In genomic region chr12:86799786-86800185, GRCm38 (mm10) we compare ENCODE assay signal across 9 mouse cellular contexts.
DNase-seq lines count a peak whose midpoint lies in the region; ATAC-seq and TF ChIP-seq lines count a peak whose summit lies in the region.
"Had no signal": no experiment of that assay in that cellular context is flagged by ENCODE, and none has a peak within 500 bp of the region (broad histone marks: within the 10 kb centered on the region; RNA-seq: fewer than 3 reads in every experiment).

No protein-coding gene starts in this region.

- H3K4me1 ChIP-seq in forebrain, embryonic 12.5 days, result peaks cover 69% of the 10 kb centered on the region
- peaks cover 83% of the 10 kb centered on the region for H3K4me1 ChIP-seq in forebrain, embryonic 10.5 days
- peaks cover 21% of the 10 kb centered on the region for H3K4me1 ChIP-seq in hindbrain, embryonic 11.5 days (replicated peaks; ENCODE audit: control insufficient read depth, insufficient read depth, low read length)
- H3K4me1 ChIP-seq in neural tube, embryonic 14.5 days (ENCODE audit: control insufficient read depth, insufficient read depth, low read length), result peaks cover 48% of the 10 kb centered on the region

- H3K9ac ChIP-seq in forebrain, embryonic 12.5 days, result no peak overlapping the region
- no peak overlapping the region for H3K9ac ChIP-seq in hindbrain, embryonic 11.5 days (ENCODE audit: low read depth, low read length)
- no peak overlapping the region for H3K9ac ChIP-seq in neural tube, embryonic 14.5 days (replicated peaks; ENCODE audit: low read depth, low read length)

- no peak overlapping the region for H3K4me3 ChIP-seq in forebrain, embryonic 12.5 days (replicated peaks)
- H3K4me3 ChIP-seq in forebrain, embryonic 10.5 days, result no peak overlapping the region
- H3K4me3 ChIP-seq in layer of hippocampus, adult 2 months, result no peak overlapping the region
- no peak overlapping the region for H3K4me3 ChIP-seq in hindbrain, embryonic 11.5 days (ENCODE audit: low read depth, low read length)
- H3K4me3 ChIP-seq in neural tube, embryonic 14.5 days (ENCODE audit: low read depth, low read length), result no peak overlapping the region

- H3K27ac ChIP-seq in forebrain, embryonic 12.5 days, result peak overlapping the region; percentile 98; the same call in 1 of the 2 replicates
- no peak overlapping the region for H3K27ac ChIP-seq in forebrain, embryonic 10.5 days
- peak overlapping the region; percentile 97 for H3K27ac ChIP-seq in layer of hippocampus, adult 2 months
- H3K27ac ChIP-seq in hindbrain, embryonic 11.5 days (ENCODE audit: low read depth, low read length), result peak overlapping the region; percentile 97; the same call in 1 of the 2 replicates
- H3K27ac ChIP-seq in neural tube, embryonic 14.5 days (ENCODE audit: low read depth, low read length), result peak overlapping the region; percentile 97

- H3K36me3 ChIP-seq in forebrain, embryonic 12.5 days (replicated peaks), result no peaks in the 10 kb centered on the region
- H3K36me3 ChIP-seq in forebrain, embryonic 10.5 days (replicated peaks), result no peaks in the 10 kb centered on the region
- H3K36me3 ChIP-seq in hindbrain, embryonic 11.5 days (ENCODE audit: control insufficient read depth, insufficient read depth, low read length), result no peaks in the 10 kb centered on the region
- no peaks in the 10 kb centered on the region for H3K36me3 ChIP-seq in neural tube, embryonic 14.5 days (ENCODE audit: control insufficient read depth, insufficient read depth, low read length)

- no peak for ATAC-seq in forebrain, embryonic 12.5 days (ENCODE audit: low FRiP score)
- ATAC-seq in hindbrain, embryonic 11.5 days (ENCODE audit: low FRiP score), result no peak
- ATAC-seq in neural tube, embryonic 14.5 days (ENCODE audit: low read depth), result no peak

- no peaks in the 10 kb centered on the region for H3K9me3 ChIP-seq in forebrain, embryonic 12.5 days
- no peaks in the 10 kb centered on the region for H3K9me3 ChIP-seq in forebrain, embryonic 10.5 days
- no peaks in the 10 kb centered on the region for H3K9me3 ChIP-seq in hindbrain, embryonic 11.5 days (ENCODE audit: control insufficient read depth, low read length)
- H3K9me3 ChIP-seq in neural tube, embryonic 14.5 days (ENCODE audit: control insufficient read depth, low read length), result no peaks in the 10 kb centered on the region

- H3K4me2 ChIP-seq in forebrain, embryonic 12.5 days, result no peak overlapping the region
- no peak overlapping the region for H3K4me2 ChIP-seq in hindbrain, embryonic 11.5 days (replicated peaks; ENCODE audit: low read depth, low read length)
- H3K4me2 ChIP-seq in neural tube, embryonic 14.5 days (ENCODE audit: low read depth, low read length), result no peak overlapping the region

- TF ChIP-seq CTCF in layer of hippocampus, adult 2 months (conservative IDR thresholded peaks at IDR 0.05), result no peak; the same call in 1 of the 2 replicates

- 86% methylated on average over 7 of the region's 7 CpGs for WGBS in forebrain, embryonic 12.5 days
- 91% methylated on average over 7 of the region's 7 CpGs for WGBS in forebrain, embryonic 10.5 days
- 83% methylated on average over 7 of the region's 7 CpGs for WGBS in hindbrain, embryonic 11.5 days
- WGBS in neural tube, embryonic 14.5 days, result 82% methylated on average over 7 of the region's 7 CpGs

- peaks cover under 1% of the 10 kb centered on the region; the same call in 1 of the 2 replicates for H3K27me3 ChIP-seq in forebrain, embryonic 12.5 days
- peaks cover 23% of the 10 kb centered on the region for H3K27me3 ChIP-seq in forebrain, embryonic 10.5 days (ENCODE audit: poor library complexity, severe bottlenecking)
- no peaks in the 10 kb centered on the region for H3K27me3 ChIP-seq in hindbrain, embryonic 11.5 days (ENCODE audit: control insufficient read depth, insufficient read depth, low read length)
- H3K27me3 ChIP-seq in neural tube, embryonic 14.5 days (ENCODE audit: control insufficient read depth, insufficient read depth, low read length), result no peaks in the 10 kb centered on the region

- DNase-seq in forebrain, embryonic 10.5 days (ENCODE audit: extremely low spot score, low spot score), result no peak
- DNase-seq in layer of hippocampus, adult 2 months (ENCODE audit: low spot score in 2 of 2), result no peak
- no peak for DNase-seq in layer of hippocampus, postnatal 25 days (ENCODE audit: extremely low spot score in 1 of 2, low spot score in 1 of 2)
- no peak for DNase-seq in hindbrain, embryonic 11.5 days (ENCODE audit: low spot score)
- DNase-seq in retina, postnatal 1 day, result no peak
- no peak for DNase-seq in ovary, postnatal 36 days (ENCODE audit: low spot score)
- DNase-seq: kidney, adult 9 months had no signal
